Mouse (Mus musculus): Measurements from ENCODE around the gene Frs2. TPM values are rescaled to one million over a fixed set of nuclear protein-coding genes. Genes with fewer than 3 reads are reported as not detected.
"Not testable (repeated sequence)": the region's sequence is repeated elsewhere in the genome, so short reads cannot be mapped to it uniquely, and the experiment has no call there.

The Frs2 gene
- total and polyA plus RNA-seq, 2 experiments from 2014 or later, result 13.6 to 14.1 TPM

DNA sequence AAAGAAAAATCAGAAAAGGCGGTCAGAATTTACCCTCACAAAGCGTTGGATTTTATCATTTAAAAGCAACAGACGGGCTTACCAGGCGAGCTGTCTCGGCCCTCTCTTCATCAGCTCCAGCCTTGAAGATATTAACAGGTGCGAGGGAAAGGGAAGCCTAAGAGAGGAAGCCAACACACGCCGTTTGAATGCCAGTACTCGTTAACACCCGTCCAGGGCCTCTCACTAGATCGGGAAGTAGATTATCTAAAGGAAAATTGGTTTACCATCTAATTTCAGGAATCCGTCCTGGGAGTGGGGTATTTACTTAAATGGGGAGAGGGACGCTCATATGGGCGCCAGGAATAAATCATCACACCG is 85.5 kb downstream of the Frs2 start:
- peak overlapping the region; percentile 82 for H3K9ac ChIP-seq (replicated peaks; ENCODE audit: low read depth, low read length)
- H3K4me1 ChIP-seq (ENCODE audit: control insufficient read depth, insufficient read depth), result peaks cover 6% of the 10 kb centered on the region
- ATAC-seq (ENCODE audit: insufficient read depth, low read depth) (no peak), DNase-seq (ENCODE audit: low spot score) (no peak)
- H3K27me3 ChIP-seq (ENCODE audit: control insufficient read depth, insufficient read depth, low read length), result no peaks in the 10 kb centered on the region
- no peaks in the 10 kb centered on the region for H3K9me3 ChIP-seq (replicated peaks; ENCODE audit: control insufficient read depth, low read length)
- peak overlapping the region; percentile 71 for H3K4me2 ChIP-seq (ENCODE audit: low read depth, low read length)
- TF ChIP-seq CTCF (IDR thresholded peaks at IDR 0.05; ENCODE audit: low read depth) (no peak), EP300 (IDR thresholded peaks at IDR 0.05; ENCODE audit: low read depth) (no peak)
- 2% methylated on average over 15 of the region's 15 CpGs for WGBS
- peak overlapping the region; percentile 89 for H3K4me3 ChIP-seq (ENCODE audit: low read depth, low read length)
- peak overlapping the region; percentile 86; the same call in 1 of the 2 replicates for H3K27ac ChIP-seq (ENCODE audit: low read depth)
- H3K36me3 ChIP-seq (replicated peaks; ENCODE audit: control insufficient read depth, insufficient read depth, low read length), result peaks cover 42% of the 10 kb centered on the region

DNA sequence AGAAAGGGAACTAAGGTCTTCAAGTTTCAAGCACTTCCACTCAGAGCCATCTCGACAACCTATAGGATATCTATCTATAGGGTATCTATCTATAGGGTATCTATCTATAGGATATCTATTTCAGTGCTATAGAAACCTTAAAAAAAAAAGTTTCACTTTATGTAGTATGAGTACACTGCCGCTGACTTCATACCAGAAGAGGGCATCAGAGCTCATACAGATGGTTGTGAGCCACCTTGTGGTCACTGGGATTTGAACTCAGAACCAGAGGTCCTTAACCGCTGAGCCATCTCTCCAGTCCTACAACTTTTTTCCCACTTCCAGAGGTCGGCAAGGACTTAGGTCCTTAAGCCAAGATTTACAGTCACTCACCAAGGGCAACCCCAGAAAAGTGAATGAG is 92.7 kb downstream of the Frs2 start:
- Histone ChIP-seq H3K4me3 (ENCODE audit: low read depth, low read length) (no peak overlapping the region), H3K36me3 (replicated peaks; ENCODE audit: control insufficient read depth, insufficient read depth, low read length) (peaks cover 96% of the 10 kb centered on the region), H3K9ac (replicated peaks; ENCODE audit: low read depth, low read length) (no peak overlapping the region), H3K4me1 (ENCODE audit: control insufficient read depth, insufficient read depth) (no peaks in the 10 kb centered on the region), H3K4me2 (ENCODE audit: low read depth, low read length) (no peak overlapping the region), H3K9me3 (replicated peaks; ENCODE audit: control insufficient read depth, low read length) (no peaks in the 10 kb centered on the region), H3K27me3 (ENCODE audit: control insufficient read depth, insufficient read depth, low read length) (no peaks in the 10 kb centered on the region), H3K27ac (ENCODE audit: low read depth) (no peak overlapping the region)
- ATAC-seq (ENCODE audit: insufficient read depth, low read depth) (no peak), DNase-seq (ENCODE audit: low spot score) (no peak)
- WGBS, result 87% methylated on average over 4 of the region's 4 CpGs
- TF ChIP-seq CTCF (IDR thresholded peaks at IDR 0.05; ENCODE audit: low read depth), result peak; percentile 28; the same call in 1 of the 2 replicates
- TF ChIP-seq EP300 (IDR thresholded peaks at IDR 0.05; ENCODE audit: low read depth), result no peak

- Histone ChIP-seq H3K4me2 (ENCODE audit: low read depth, low read length) (no peak overlapping the region; the same call in 1 of the 2 replicates), H3K36me3 (replicated peaks; ENCODE audit: control insufficient read depth, insufficient read depth, low read length) (peaks cover 65% of the 10 kb centered on the region), H3K27me3 (ENCODE audit: control insufficient read depth, insufficient read depth, low read length) (no peaks in the 10 kb centered on the region), H3K9me3 (replicated peaks; ENCODE audit: control insufficient read depth, low read length) (no peaks in the 10 kb centered on the region), H3K4me1 (ENCODE audit: control insufficient read depth, insufficient read depth) (peaks cover 11% of the 10 kb centered on the region; the same call in 1 of the 2 replicates), H3K4me3 (ENCODE audit: low read depth, low read length) (no peak overlapping the region), H3K9ac (replicated peaks; ENCODE audit: low read depth, low read length) (no peak overlapping the region), H3K27ac (ENCODE audit: low read depth) (peak overlapping the region; percentile 56)
- TF ChIP-seq CTCF (IDR thresholded peaks at IDR 0.05; ENCODE audit: low read depth) (no peak), EP300 (IDR thresholded peaks at IDR 0.05; ENCODE audit: low read depth) (no peak)
- 45% methylated on average over 4 of the region's 4 CpGs for WGBS
- DNase-seq (ENCODE audit: low spot score) (no peak), ATAC-seq (ENCODE audit: insufficient read depth, low read depth) (no peak)
These were observed 98.3 kb downstream of the Frs2 start for GRCm38 (mm10) chr10:117049961-117050597.

- Histone ChIP-seq H3K9ac (replicated peaks; ENCODE audit: low read depth, low read length) (no peak overlapping the region; the same call in 1 of the 2 replicates), H3K4me2 (ENCODE audit: low read depth, low read length) (peak overlapping the region; percentile 74), H3K36me3 (replicated peaks; ENCODE audit: control insufficient read depth, insufficient read depth, low read length) (peaks cover 56% of the 10 kb centered on the region), H3K9me3 (replicated peaks; ENCODE audit: control insufficient read depth, low read length) (no peaks in the 10 kb centered on the region), H3K27me3 (ENCODE audit: control insufficient read depth, insufficient read depth, low read length) (no peaks in the 10 kb centered on the region), H3K4me1 (ENCODE audit: control insufficient read depth, insufficient read depth) (peaks cover 14% of the 10 kb centered on the region), H3K4me3 (ENCODE audit: low read depth, low read length) (peak overlapping the region; percentile 63; the same call in 1 of the 2 replicates), H3K27ac (ENCODE audit: low read depth) (peak overlapping the region; percentile 56)
- 55% methylated on average over 4 of the region's 4 CpGs for WGBS
- TF ChIP-seq EP300 (IDR thresholded peaks at IDR 0.05; ENCODE audit: low read depth), result no peak
- ATAC-seq (ENCODE audit: insufficient read depth, low read depth), result no peak
- no peak for DNase-seq (ENCODE audit: low spot score)
These were observed 99.1 kb downstream of the Frs2 start for GRCm38 (mm10) chr10:117049253-117049652.

DNA sequence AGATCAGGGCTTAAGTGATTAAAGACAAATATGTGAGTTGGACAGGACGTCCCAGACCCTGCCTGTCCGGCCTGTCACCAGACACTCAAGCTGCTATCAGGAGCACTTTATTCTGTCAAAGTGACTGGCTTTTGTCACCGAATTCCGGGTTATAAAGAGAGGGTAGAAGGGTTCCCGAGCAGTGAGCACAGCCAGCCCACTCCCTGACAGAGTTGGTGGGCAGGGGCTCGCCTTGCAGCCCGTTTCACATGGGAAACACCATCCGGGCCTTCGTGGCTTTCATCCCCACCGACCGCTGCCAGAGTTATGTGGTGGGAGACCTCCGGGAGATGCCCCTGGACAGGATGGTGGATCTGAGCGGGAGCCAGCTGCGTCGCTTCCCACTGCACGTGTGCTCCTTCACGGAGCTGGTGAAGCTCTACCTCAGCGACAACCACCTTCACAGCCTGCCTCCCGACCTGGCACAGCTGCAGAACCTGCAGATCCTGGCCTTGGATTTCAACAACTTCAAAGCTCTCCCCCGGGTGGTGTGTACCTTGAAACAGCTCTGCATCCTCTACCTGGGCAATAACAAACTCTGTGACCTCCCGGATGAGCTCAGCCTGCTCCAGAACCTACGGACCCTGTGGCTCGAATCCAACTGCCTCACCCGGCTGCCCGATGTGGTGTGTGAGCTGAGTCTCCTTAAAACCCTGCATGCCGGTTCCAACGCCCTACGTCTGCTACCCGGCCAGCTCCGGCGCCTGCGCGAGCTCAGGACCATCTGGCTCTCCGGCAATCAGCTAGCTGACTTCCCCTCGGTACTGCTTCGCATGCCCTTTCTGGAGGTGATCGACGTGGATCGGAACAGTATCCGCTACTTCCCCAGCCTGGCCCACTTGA is 102.9 kb downstream of the Frs2 start, which contains the start of gene Lrrc10:
TSS of gene Lrrc10 (plus strand) at position 167 of the 882 bp plus-strand sequence.
- H3K4me3 ChIP-seq (ENCODE audit: low read depth, low read length), result peak within 1 kb of the TSS; percentile 63
- H3K9me3 ChIP-seq (replicated peaks; ENCODE audit: control insufficient read depth, low read length), result no peaks in the 10 kb centered on the region
- peak within 1 kb of the TSS; percentile 92 for H3K27ac ChIP-seq (ENCODE audit: low read depth)
- WGBS, result 13% methylated on average over 40 of the region's 40 CpGs
- H3K9ac ChIP-seq (replicated peaks; ENCODE audit: low read depth, low read length), result peak within 1 kb of the TSS; percentile 89
- TF ChIP-seq CTCF (IDR thresholded peaks at IDR 0.05; ENCODE audit: low read depth), result no peak
- TF ChIP-seq EP300 (IDR thresholded peaks at IDR 0.05; ENCODE audit: low read depth), result peak; percentile 94
- H3K36me3 ChIP-seq (replicated peaks; ENCODE audit: control insufficient read depth, insufficient read depth, low read length), result peaks cover 23% of the 10 kb centered on the region
- DNase-seq (ENCODE audit: low spot score) (peak; percentile 80), ATAC-seq (ENCODE audit: insufficient read depth, low read depth) (peak; percentile 44)
- H3K27me3 ChIP-seq (ENCODE audit: control insufficient read depth, insufficient read depth, low read length), result no peaks in the 10 kb centered on the region
- peaks cover 26% of the 10 kb centered on the region for H3K4me1 ChIP-seq (ENCODE audit: control insufficient read depth, insufficient read depth)
- H3K4me2 ChIP-seq (ENCODE audit: low read depth, low read length), result peak within 1 kb of the TSS; percentile 74

DNA sequence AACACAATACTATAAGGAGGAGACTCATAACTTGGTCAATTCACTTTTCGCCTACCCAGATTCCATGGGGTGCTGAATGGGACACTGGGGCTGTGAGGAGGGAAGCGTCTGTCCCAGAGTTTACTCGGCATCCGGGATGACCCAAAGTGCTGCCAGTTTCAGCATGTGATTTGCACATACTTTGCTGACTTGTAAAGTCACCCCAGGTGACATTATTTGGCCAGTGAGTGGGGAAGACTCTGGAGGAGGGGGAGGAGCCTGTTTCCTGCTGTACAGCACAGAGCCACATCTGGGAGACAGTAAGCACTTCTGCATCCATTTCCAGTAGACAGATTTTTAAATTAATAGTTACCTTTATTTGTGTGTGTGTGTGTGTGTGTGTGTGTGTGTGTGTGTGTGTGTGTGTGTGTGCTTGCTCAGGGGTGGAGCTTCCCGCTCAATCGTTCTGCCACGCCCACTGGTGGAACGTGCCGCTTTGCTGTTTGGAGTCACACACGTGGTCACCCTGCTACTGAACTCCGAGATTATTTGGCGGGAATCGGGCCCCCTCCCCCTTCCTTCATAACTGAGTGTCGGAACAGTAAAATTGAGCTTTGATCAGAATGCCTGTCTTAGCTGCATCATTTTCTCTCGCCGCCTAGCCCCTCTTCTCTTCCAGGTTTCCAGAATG is 104.7 kb downstream of the Frs2 start:
- Histone ChIP-seq H3K4me1 (ENCODE audit: control insufficient read depth, insufficient read depth) (peaks cover 16% of the 10 kb centered on the region; the same call in 1 of the 2 replicates), H3K27ac (ENCODE audit: low read depth) (peak overlapping the region; percentile 92), H3K4me3 (ENCODE audit: low read depth, low read length) (0 out of 2 replicates have a peak overlapping the region, but pooled peaks have one; percentile 2), H3K4me2 (ENCODE audit: low read depth, low read length) (peak overlapping the region; percentile 74)
- not testable (repeated sequence) for H3K9me3 ChIP-seq (replicated peaks; ENCODE audit: control insufficient read depth, low read length); H3K9ac ChIP-seq (replicated peaks; ENCODE audit: low read depth, low read length); H3K27me3 ChIP-seq (ENCODE audit: control insufficient read depth, insufficient read depth, low read length); H3K36me3 ChIP-seq (replicated peaks; ENCODE audit: control insufficient read depth, insufficient read depth, low read length)
- WGBS, result 20% methylated on average over 16 of the region's 16 CpGs
- ATAC-seq (ENCODE audit: insufficient read depth, low read depth) (peak; percentile 50), DNase-seq (ENCODE audit: low spot score) (peak; percentile 84)
